Mouse (Mus musculus): ENCODE data around the gene Zbtb20.

Gene Zbtb20

DNA sequence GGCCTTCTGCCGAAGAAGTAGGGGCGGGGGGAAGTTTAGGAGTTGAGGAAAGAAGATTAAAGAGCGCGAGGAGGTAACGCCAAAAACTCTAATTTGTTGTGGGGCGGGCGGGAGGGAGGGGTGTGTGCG, at the start of gene Zbtb20:
Gene Zbtb20, plus strand, starts transcription at position 30 of the 129 bp plus-strand sequence.
- DNase-seq (ENCODE audit: low read depth, low spot score), result no peak

DNA sequence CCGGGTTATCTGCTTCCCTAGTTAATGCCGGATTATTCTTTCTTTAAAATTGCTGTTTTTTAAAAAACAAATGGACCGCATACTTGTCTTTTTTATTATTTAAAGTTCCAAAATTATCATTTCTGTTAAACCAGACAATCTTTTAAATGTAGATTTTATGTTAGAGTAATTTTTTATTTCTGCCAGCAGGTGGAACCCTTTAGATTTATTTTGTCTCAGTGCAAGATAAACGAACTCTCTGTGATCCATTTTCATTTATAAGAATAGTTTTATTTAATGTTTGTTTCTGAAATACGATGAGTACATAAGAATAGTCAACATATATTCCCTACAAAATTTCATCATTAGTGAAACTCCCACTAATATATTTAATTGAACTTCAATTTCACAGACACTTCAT, 39.7 kb upstream of the Zbtb20 start:
- no peak for DNase-seq (ENCODE audit: low read depth, low spot score)

DNA sequence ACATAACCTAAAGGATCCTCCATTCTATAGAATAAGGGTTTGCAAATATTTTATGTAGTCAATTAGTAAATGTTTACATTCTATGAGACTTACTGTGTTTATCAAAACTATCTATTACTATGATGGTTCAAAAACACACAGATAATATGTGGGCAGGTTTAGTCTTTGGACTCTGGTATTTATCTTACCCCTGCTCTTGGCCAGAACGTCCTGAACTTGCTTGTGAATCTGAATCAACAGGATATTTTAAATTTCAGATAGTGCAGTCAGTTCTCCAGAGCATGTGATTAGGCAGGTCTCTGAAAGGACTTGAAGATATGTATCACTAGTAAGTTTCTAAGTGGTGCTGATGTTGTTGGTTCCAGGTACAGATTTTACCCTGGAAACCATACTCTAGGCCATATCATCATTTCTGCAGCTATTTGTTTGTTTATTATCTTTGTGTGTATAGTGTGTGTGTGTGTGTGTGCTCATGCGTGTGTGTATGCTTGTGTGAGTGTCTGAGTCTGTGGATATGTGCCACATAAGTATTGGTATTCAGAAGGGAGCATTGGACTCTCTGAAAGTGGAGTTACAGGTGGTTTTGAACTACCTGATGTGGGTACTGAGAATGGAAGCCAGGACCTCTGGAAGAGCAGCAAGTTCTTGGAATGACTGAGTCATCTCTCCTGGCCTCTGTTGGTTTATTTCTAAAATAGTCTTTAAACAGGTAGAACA, 39.1 kb upstream of the Zbtb20 start:
- DNase-seq (ENCODE audit: low read depth, low spot score), result no peak

DNA sequence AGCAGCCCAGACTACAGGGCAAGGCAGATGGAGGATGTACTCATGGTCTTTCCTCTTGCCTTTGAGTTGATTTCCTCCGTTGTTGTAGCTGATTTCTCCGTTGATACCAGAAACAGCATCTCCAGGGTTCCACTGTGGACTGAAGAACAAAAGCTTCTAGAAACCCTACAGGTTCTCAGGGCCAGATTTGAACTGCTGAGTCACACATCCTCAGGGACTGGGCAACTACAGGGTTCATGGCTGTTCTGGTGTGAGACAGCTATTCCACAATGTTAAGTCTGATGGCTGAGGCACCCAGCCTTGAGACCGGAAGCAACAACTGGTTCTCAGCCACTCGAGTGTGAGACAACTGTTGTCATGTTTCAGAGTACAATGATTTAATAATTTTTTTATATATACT, 37.5 kb upstream of the Zbtb20 start:
- no peak for DNase-seq (ENCODE audit: low read depth, low spot score)

DNA sequence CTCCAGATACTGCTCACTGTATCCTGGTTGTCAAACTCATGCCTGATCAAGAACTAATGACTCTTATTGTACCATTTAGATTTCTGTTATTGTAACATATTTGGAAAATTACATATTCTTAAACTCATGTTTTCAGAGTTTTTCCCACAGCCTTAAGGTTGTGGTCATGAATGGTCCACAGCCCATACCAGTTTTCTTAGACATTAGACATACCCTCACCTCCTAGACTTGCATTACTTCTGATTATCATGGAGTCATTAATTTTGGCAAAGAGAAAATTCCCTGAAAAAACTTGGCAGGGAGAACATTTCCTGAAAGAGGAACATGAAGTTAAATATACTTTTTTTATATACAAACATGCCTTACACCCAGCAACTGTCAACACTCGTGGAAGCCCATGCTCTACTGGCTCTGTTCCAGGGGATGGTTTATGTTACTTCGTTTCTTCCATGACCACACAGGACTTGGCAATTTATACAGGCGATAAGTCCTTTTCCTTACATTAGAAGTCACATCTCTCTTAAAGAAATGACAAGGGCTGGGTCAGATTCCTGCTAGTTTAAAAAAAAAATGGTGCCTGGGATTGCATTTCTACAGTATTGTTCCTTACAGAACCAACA, 18.0 kb upstream of the Zbtb20 start:
- no peak for DNase-seq (ENCODE audit: low read depth, low spot score)

DNA sequence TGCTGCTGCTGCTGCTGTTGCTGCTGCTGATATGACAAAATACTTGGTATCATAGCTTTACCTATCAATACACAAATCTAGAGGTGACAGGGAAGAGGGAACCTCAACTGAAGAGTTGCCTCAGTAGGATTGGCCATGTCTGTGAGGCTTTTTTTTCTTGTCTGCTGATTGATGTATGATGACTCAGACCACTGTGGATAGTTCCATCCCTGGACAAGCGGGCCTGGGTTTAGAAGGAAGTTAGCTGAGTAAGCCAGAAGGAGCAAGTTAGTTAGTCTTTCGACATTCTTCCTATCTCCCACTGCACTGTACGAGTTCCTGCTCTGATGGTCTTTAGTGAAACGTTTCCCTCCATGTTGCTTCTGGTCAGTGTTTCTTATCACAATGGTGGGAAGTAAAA, 16.4 kb upstream of the Zbtb20 start:
- DNase-seq (ENCODE audit: low read depth, low spot score), result no peak

DNA sequence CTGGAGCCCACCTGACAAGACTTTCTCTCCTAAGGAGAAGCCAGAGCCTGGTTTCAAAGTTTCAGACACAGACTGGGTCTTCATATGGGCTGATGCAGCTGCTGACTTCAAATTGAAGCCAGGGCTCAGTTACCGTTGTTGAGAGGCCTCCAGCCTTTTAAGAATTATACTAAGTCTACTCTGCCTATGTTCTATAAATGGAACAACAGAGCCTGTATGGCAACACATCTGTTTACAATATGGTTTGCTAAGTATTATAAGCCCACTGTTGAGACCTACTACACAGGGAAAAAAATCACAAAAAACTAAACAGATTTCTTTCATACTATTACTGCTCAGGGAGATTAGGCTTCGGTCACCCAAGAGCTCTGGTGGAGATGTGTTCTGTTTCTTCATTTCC, 12.4 kb upstream of the Zbtb20 start:
- no peak for DNase-seq (ENCODE audit: low read depth, low spot score)

DNA sequence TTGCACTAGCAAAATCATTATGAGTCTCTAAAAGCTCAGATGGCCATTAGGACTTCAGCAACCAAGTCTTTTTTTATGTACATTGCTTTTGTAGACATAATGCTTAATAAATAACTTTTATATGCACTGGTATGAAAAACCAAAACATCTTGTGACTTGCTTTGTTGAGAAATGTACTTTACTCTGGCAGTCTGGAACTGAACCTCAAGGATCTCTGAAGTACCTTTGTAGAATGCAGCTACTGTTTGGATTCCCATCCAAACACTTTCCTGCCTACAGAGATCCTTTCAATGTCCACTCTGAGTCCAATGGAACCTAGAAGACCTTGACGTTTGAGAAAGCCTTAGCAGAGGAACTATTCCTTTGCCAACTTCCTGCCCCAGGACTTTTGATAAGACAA, 9.6 kb upstream of the Zbtb20 start:
- no peak for DNase-seq (ENCODE audit: low read depth, low spot score)

DNA sequence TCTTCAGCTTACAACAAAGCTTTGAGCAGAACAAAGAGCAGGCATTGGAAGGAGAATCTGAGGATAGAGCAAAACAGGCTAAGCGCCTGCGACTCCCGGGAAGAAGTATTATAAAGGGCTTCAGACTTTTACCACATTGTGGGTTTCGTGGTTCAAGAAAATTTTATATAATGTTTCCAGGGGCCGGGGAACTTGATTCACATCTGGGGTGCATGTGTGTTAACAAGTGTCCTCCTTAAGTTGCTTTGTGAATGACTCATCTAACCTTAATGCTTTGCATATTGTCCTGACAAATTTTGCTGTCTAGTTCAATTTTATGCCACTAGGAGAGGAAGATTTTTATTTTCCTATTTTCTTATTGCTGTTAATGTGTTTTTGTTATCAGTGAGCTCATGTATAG, 3.6 kb upstream of the Zbtb20 start:
- no peak for DNase-seq (ENCODE audit: low read depth, low spot score)

DNA sequence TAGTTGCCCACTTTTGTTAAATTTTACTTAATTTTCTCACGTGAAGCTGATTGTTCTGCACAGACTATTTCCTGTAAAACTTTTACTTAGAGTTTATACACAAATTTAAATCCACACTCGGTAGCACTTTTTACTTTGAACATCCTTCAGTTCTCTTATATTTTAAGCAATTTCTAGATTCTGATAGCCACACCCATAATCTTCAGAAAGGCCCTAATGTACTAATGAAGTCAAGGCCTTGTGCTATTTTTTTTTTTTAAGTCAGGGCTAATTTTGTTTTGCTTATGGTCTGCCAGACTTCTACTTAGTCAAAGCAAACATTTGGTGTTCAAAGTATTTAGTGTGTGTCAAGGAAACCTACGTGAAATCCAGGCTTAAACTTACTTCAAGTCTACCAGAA, 1.7 kb upstream of the Zbtb20 start:
- DNase-seq (ENCODE audit: low read depth, low spot score), result no peak

DNA sequence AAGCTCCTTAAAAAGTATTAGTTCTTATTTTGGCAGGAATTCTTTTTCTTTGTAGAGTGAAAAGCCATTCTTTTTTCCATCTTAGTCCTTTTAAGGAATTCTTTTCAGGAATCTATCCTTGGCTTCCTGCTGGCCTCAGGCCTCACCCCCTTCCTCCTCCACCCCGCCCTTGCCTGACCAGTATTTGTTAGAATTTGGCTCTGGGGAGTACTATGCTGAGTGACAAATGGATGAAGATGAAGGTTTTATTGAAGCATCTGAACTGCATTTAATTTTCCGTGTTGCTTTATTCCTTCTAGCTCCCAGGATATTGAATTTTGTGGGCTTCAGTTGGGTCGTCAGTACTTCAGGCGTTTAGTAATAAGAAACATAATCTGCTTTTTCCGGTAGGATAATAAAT, 1.2 kb upstream of the Zbtb20 start:
- peak; percentile 60 for DNase-seq (ENCODE audit: low read depth, low spot score)

DNA sequence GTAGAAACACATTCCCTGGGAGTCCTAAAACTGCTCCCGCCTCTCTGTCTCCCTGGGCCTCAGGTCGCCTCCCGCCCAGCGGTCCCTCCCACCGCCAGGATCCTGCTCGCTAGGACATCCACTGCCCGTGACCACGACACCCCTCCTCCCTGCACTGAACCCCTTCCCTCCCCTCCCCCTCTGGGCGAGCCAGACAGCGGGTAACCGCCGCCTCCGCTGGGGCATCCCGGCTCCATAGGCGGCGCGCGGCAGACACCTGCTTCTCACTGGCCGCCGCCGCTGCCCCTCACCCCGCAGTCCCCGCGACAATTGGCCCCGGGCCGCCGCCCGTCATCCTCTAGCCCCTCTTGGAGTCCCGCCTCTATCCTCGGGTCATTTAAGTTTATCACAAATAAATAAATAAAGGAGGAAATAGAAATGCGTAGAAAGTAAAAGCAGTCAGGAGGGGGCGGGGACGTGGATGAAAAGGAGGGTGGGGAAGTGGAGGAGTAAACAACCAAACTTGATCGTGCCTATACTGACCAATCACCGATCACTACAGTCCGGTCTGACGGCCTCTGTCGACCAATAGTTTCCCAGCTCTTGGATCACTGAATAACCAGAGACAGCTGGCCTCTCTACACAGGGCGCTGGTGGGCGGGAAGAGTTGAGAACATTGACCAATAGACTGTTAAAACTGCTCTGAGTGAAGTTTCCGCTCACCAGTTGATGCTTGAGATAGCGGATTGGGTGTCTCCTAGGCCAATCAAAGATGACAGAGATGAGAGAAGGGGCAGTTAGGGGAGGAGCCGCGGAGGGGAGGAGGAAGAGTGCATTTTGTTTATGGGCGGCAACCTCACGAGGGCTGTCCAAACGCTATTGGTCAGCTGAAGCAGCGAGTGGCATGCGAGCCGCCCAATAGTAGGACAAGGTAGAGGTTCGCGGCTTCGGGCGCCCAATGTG, 500 bp upstream of the Zbtb20 start:
- DNase-seq (ENCODE audit: low read depth, low spot score), result peak; percentile 99

DNA sequence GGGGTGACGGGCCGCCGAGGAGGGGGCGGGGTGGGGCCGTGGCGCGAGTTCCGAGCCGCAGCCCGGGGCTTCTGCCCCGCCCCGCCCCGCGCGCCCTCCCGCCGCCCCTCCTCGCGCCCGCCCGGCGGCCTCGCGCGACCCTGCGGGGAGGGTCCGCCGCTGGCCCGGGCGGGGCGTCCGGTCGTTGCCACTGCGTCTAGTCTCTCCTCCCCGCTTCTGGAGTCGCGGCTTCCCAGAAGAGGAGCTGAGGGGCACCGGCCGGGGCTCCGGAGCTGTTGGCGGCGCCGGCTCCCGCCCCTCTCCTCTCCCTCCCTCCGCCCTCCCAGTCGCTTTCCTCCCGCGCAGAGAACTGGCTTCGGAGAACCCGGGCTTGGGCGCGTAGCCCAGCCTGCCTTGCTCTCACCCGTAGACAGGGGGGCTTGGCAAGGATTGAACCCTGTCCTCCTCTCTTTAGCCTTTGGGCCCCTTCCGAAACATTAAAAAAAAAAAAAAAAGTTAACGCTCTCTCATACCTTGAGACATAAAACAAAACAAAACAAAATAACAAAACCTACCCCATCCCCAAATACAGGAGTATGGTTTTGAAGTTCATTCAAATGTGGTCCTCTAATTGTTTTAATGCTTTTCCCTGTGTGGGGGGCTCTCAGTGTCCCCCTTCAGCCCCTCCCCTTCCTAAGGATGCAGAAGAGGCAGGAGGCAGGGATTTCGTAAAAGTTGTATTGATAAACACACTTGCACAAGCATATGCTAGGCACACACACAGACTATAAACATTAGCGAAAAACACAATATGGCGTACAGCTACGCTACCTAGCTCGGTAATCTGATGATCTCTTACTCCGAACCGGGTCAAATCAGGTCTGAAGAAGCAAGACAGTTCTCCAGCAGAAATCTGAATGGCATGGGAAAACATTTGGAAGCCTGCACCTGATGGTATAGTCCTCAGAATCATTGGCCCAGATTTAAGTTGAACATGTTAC, 630 bp downstream of the Zbtb20 start:
- peak; percentile 84 for DNase-seq (ENCODE audit: low read depth, low spot score)

DNA sequence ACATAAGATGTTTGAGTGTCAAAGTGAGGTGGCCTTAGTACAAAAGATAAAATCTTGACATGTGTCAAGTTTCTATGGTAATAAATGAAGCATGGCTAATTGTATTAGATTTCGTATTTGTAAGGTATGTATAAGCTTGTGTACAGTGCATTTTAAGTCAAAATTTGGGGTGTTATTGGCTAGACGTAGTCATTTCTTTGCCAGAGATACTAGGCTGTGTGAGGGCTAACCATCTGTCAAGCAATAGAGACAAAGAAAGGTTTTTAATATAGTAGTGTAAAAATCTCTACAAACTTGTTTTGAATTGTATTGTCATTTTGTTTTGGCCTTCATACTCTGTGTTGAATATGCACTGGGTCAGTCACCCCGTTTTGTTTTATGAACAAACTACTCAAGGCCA, 4.4 kb downstream of the Zbtb20 start:
- DNase-seq (ENCODE audit: low read depth, low spot score), result no peak

DNA sequence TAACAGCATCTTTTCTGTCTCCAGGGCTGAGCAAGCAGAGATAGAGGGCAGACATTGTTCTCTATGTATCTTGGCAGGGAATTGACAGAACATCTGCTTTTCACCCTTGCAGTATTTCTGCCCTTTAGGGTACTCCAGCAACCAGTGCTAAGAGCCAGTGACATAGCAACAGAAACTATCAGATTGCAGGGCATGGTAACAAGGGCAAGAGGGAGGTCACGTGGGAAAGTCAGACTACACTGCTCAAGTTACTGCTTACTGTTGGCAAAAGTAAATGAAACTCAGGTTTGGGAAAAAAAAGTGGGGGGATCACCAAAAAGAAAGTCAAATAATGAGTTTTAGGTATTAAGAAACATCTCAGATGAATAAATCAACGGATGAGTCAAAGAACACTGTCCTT, 9.9 kb downstream of the Zbtb20 start:
- DNase-seq (ENCODE audit: low read depth, low spot score), result peak; percentile 58

DNA sequence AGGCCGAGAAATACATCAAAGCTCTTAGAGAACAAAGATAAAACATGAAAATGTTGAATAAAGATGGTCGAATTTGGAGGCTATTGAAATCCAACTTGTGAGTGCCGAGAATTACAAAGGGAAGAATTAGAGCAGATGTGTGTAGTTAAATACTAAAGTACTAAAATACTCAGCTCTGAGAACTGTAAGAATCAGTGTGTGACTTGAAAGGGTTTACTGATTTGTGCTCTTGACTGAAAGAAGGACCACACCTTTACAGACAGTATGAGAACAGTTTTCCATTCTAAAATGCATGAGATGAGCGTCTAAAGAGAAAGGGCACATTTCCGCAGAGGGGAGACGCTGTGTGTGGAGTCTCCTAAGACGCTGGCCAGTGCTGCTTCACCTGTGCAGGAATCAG, 10.3 kb downstream of the Zbtb20 start:
- peak; percentile 63 for DNase-seq (ENCODE audit: low read depth, low spot score)

DNA sequence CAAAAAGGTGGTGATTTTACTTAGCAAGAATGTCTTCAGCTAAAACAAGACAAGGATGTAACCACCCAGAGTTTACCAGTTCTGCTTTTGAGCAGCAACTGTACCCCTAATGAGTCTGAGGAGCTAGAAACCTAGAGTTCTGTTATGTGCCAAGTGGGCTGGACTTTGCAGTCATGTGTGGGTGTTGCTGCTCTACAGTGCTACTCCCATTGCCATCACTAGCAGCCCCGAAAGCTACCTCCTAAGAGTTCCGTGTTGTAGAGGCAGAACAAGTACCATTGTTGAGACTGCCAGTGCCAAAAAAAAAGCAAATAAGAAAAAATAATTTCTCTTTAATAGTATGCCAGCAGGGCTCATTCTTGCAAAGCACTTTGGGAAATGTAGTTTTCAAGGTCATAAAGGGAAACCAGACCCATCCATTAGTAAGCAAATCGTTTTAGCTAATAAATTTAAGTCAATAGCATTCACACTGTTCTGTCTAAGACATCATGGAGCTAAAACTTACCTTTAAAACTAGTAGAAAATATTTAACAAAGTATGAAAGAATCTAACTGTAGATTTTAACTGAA, 21.5 kb downstream of the Zbtb20 start:
- no peak for DNase-seq (ENCODE audit: low read depth, low spot score)

DNA sequence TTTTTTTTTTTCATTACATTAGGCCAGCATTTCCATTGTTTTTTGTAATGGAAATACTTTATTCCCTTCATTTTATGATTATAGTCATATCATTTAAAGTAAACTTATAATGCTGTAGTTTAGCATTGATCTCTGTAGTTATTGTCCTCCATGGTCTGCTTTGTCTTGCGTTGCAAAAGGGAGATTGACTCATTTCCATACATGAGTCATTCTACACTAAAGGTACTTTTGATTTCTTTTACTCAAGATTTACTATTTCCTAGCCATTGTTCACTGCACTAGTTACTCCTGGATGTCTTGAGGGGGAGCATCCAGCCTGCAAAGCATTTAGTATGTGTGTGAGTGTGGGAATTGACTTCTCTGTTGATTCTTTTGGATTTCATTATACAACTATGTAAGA, 24.6 kb downstream of the Zbtb20 start:
- DNase-seq (ENCODE audit: low read depth, low spot score), result no peak

DNA sequence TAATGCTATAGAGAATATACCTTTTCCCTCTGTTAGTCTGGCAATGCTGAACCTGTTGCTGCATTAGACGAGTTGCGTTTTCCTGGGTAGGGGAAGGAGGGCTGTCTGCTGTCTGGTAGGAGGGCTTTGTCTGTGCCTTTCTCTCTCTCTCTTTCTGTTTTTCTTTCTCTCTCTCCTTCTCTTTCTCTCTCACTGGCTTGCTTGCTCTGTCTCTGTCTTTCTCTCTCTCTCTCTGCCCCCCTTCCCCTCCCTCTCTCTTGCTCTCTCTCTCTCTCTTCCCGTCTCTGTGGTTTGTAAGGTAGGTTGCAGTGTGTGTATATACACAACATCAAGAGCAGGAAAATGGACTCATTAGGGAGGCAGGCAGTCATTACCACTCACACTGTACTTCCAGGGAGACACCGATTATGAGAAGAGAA, 31.6 kb downstream of the Zbtb20 start:
- no peak for DNase-seq (ENCODE audit: low read depth, low spot score)

DNA sequence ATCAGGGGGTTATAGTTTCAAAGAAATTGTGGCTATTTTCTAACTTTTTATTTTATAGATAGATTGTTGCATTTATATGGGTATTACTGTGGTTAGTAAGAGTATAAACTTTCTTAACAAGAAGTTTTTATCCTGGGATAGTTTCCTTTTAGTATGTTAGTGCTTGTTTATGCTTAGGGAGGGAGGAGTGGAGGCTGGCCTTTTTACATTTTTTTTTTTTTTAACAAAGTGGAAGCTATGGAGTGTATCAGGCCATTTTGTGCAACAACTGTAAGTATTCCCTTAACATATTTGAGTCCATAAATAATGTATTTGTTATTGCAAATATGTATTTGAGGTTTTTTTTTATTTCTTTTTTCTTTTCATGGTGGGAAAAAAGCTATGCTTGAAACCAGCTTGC, 32.7 kb downstream of the Zbtb20 start:
- no peak for DNase-seq (ENCODE audit: low read depth, low spot score)

DNA sequence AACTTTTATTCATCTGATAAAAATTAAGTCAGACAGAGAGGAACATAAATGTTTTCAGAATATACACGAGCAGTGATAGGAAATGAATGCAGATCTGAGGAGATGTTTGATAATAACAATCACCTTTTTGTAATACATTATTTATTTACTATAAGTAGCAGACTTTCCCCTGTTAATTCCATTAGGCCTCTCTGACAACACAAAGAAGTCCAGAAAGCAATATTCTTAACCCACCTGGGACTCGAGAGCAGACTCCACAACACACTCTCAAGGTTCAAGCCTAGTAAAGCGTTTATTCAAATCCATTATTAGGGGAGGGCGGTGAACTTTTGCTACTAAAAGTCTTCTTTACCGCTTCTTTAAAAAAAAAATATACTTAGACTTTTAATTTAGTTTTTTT, 33.2 kb downstream of the Zbtb20 start:
- no peak for DNase-seq (ENCODE audit: low read depth, low spot score)

DNA sequence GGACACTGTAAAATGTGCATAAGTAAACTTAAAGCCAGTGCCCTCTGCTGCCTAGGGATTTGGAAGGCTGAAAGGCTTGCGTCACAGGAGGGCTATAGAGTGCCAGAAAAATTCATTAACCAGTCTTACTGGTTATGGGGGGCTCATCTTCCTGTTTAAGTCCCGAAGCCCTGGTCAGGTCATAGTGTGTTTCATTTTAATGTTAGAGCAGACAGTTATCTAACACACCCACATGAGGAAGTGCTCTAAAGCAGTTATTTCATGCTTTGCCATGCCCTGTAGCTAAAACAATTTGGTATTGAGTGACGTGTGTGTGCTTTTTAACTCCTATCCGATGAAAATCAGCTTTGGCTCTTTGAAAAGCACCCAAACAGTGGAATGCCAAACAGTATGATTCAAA, 34.3 kb downstream of the Zbtb20 start:
- no peak for DNase-seq (ENCODE audit: low read depth, low spot score)

Data from ZHBTc4 (cell line).